Mouse (Mus musculus): ENCODE measurements around the gene Krt87.
A peak's percentile ranks its signal among the peaks of the same experiment; 100 is the strongest.

The Krt87 gene

GRCm38 (mm10) chr15:101438555-101438954 lies at the start of gene Krt87:
Krt87 (minus strand) TSS chr15:101438804.
- DNase-seq (ENCODE audit: low spot score in 2 of 2): no peak

- no peak for DNase-seq (ENCODE audit: low spot score in 2 of 2)
Measured at GRCm38 (mm10) chr15:101485911-101486635, 47.5 kb upstream of the Krt87 start.

- no peak for DNase-seq (ENCODE audit: low spot score in 2 of 2)
Measured at GRCm38 (mm10) chr15:101484939-101485338, 46.3 kb upstream of the Krt87 start.

GRCm38 (mm10) chr15:101483646-101484045 lies 45.0 kb upstream of the Krt87 start:
- DNase-seq (ENCODE audit: low spot score in 2 of 2): no peak

GRCm38 (mm10) chr15:101482056-101482455 lies 43.5 kb upstream of the Krt87 start:
- no peak for DNase-seq (ENCODE audit: low spot score in 2 of 2)

- no peak for DNase-seq (ENCODE audit: low spot score in 2 of 2)
Measured at GRCm38 (mm10) chr15:101479666-101480060, 41.1 kb upstream of the Krt87 start.

- DNase-seq (ENCODE audit: low spot score in 2 of 2): peak in 1 of 2 experiments; percentile 11
Measured at GRCm38 (mm10) chr15:101479007-101479665, 40.5 kb upstream of the Krt87 start.

- no peak for DNase-seq (ENCODE audit: low spot score in 2 of 2)
Measured at GRCm38 (mm10) chr15:101472952-101473528, 34.4 kb upstream of the Krt87 start, which contains the start of gene Krt86. Krt86 (plus strand) TSS chr15:101473478.

GRCm38 (mm10) chr15:101469093-101469492 lies 30.5 kb upstream of the Krt87 start:
- DNase-seq (ENCODE audit: low spot score in 2 of 2): no peak

GRCm38 (mm10) chr15:101463651-101464050 lies 25.0 kb upstream of the Krt87 start, which contains the start of gene Krt81:
Krt81 (minus strand) TSS chr15:101463751.
- no peak for DNase-seq (ENCODE audit: low spot score in 2 of 2)

- no peak for DNase-seq (ENCODE audit: low spot score in 2 of 2)
Measured at GRCm38 (mm10) chr15:101459283-101459682, 20.7 kb upstream of the Krt87 start.

GRCm38 (mm10) chr15:101458361-101458930 lies 19.8 kb upstream of the Krt87 start:
- DNase-seq (ENCODE audit: low spot score in 2 of 2): peak in 1 of 2 experiments; percentile 8

- DNase-seq (ENCODE audit: low spot score in 2 of 2): no peak
Measured at GRCm38 (mm10) chr15:101455891-101456290, 17.3 kb upstream of the Krt87 start.

GRCm38 (mm10) chr15:101455292-101455691 lies 16.7 kb upstream of the Krt87 start:
- DNase-seq (ENCODE audit: low spot score in 2 of 2): no peak

GRCm38 (mm10) chr15:101454774-101455173 lies 16.2 kb upstream of the Krt87 start:
- DNase-seq (ENCODE audit: low spot score in 2 of 2): no peak

- DNase-seq (ENCODE audit: low spot score in 2 of 2): peak; percentile 46 to 67
Measured at GRCm38 (mm10) chr15:101453093-101453736, 14.6 kb upstream of the Krt87 start.

GRCm38 (mm10) chr15:101447444-101447843 lies 8.8 kb upstream of the Krt87 start, which contains the start of gene Krt88:
Krt88 (plus strand) TSS chr15:101447744.
- DNase-seq (ENCODE audit: low spot score in 2 of 2): no peak

GRCm38 (mm10) chr15:101446572-101446971 lies 8.0 kb upstream of the Krt87 start:
- DNase-seq (ENCODE audit: low spot score in 2 of 2): peak in 1 of 2 experiments; percentile 46

- DNase-seq (ENCODE audit: low spot score in 2 of 2): no peak
Measured at GRCm38 (mm10) chr15:101440837-101441236, 2.2 kb upstream of the Krt87 start.

- no peak for DNase-seq (ENCODE audit: low spot score in 2 of 2)
Measured at GRCm38 (mm10) chr15:101436611-101437010, 2.0 kb downstream of the Krt87 start.

GRCm38 (mm10) chr15:101424914-101425313 lies 13.7 kb downstream of the Krt87 start:
- DNase-seq (ENCODE audit: low spot score in 2 of 2): no peak

- no peak for DNase-seq (ENCODE audit: low spot score in 2 of 2)
Measured at GRCm38 (mm10) chr15:101420903-101421302, 17.7 kb downstream of the Krt87 start.

Data from heart, adult 9 months (tissue).